Mouse (Mus musculus): ENCODE measurements around the gene Lurap1l. TPM values are rescaled to one million over a fixed set of nuclear protein-coding genes. Genes with fewer than 3 reads are reported as not detected.

Lurap1l gene
- polyA plus RNA-seq (2015; fragmentation: Nextera tagmentation; extraction: Ambion mirVana) = 31.2 and 32.9 TPM in 2 replicates

DNA sequence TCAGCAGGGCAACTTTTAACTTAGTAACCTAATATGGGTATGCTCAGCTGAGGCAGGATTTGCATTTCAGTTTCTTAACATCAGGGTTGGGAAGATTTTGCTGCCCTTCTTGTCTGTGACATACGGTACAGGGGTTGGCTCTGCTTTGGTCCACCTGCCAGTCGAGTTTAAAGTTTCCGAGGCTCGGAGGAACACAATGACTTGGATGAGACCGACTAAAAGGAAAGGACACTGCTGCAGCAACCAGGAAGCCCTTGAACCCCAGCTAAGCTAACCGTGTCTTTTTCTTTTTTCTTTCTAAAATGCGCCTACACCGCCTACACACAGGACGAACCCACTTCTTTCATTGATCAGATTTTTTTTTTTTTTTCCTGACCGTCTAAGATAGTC lies at the start of gene Lurap1l:
TSS of gene Lurap1l (plus strand) at position 166 of the 390 bp plus-strand sequence.
- ATAC-seq (ENCODE audit: insufficient number of reproducible peaks, low FRiP score, low TSS enrichment, low read depth) = peak; percentile 59; the same call in 1 of the 2 replicates
- under 1% methylated on average over 10 of the region's 10 CpGs for WGBS
- Histone ChIP-seq H3K27me3 (no peaks in the 10 kb centered on the region), H3K9me3 (no peaks in the 10 kb centered on the region), H3K4me1 (0 out of 2 replicates have a peak, but pooled peaks cover 3% of the 10 kb centered on the region), H3K4me3 (peak within 1 kb of the TSS; percentile 76), H3K27ac (peak within 1 kb of the TSS; percentile 83), H3K4me2 (peak within 1 kb of the TSS; percentile 90), H3K9ac (peak within 1 kb of the TSS; percentile 76), H3K36me3 (no peaks in the 10 kb centered on the region)

DNA sequence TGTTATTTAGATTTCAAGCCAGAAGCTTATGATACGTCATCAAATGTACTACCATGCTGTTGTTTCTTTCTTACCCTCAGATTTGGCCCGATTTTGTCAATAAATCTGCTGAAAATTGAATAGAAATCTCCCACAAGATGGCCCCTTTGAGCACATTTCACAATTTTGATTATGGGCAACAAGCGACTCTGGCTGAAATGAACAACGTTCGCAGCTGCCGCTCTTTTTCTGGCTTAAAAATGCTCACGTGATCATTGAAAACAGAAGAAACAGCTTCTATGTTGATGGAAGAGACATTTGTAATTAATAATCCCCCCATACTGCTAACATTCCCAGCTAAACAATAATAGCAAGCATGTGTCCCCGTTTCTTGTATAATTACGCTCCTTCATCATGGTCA lies 47.5 kb upstream of the Lurap1l start:
- Histone ChIP-seq H3K4me3 (no peak overlapping the region), H3K4me2 (no peak overlapping the region), H3K27ac (no peak overlapping the region), H3K9ac (no peak overlapping the region), H3K27me3 (no peaks in the 10 kb centered on the region), H3K36me3 (no peaks in the 10 kb centered on the region), H3K4me1 (peaks cover 6% of the 10 kb centered on the region), H3K9me3 (no peaks in the 10 kb centered on the region)
- ATAC-seq (ENCODE audit: insufficient number of reproducible peaks, low FRiP score, low TSS enrichment, low read depth) = no peak
- 77% methylated on average over 9 of the region's 9 CpGs for WGBS

DNA sequence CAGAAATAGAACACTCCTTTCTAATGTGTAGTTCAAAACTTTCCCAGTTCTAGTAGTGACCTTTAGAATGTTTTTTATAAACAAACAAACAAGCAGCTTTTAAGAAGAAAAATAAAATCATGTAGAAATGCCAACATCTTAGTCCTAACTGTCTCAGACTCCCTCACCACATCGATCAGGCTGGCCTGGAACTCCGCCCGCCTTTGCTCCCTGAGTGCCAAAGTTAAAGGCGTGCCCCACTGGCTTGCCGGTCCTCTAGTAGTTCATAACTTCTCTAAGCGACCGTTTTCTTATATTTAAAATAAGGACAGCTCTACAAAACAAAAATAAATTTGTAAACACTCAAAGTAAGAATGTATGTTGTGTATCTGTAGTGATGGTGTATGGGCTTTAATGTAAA lies 46.5 kb upstream of the Lurap1l start:
- Histone ChIP-seq H3K4me1 (peaks cover 6% of the 10 kb centered on the region), H3K9me3 (no peaks in the 10 kb centered on the region), H3K27me3 (no peaks in the 10 kb centered on the region), H3K27ac (no peak overlapping the region), H3K9ac (no peak overlapping the region), H3K36me3 (no peaks in the 10 kb centered on the region), H3K4me2 (no peak overlapping the region), H3K4me3 (no peak overlapping the region)
- 59% methylated on average over 7 of the region's 7 CpGs for WGBS
- no peak for ATAC-seq (ENCODE audit: insufficient number of reproducible peaks, low FRiP score, low TSS enrichment, low read depth)

DNA sequence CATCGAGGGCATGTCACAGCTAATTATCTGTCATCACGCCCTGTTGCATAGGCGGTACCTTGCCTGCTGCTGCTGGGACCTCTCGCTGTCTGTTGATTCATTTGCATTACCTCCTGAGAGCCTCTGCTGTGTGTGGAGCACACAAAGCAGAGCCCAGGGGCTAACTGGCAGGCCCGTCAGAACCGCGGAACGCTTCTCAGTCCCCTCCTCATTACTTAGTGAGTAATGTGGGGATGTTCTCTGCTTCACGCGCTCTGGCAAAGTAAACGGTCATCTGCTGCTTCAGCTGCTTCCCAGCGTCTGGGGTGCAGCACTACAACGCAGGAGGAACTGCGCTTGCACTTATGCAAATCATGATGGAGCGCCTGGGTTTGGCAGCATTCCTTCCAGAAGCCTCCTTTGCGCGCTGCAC lies 45.9 kb upstream of the Lurap1l start:
- Histone ChIP-seq H3K9me3 (no peaks in the 10 kb centered on the region), H3K4me2 (peak overlapping the region; percentile 56), H3K36me3 (no peaks in the 10 kb centered on the region), H3K4me1 (peaks cover 6% of the 10 kb centered on the region), H3K9ac (no peak overlapping the region), H3K4me3 (peak overlapping the region; percentile 35), H3K27ac (no peak overlapping the region), H3K27me3 (no peaks in the 10 kb centered on the region)
- WGBS = 1% methylated on average over 17 of the region's 17 CpGs
- ATAC-seq (ENCODE audit: insufficient number of reproducible peaks, low FRiP score, low TSS enrichment, low read depth) = no peak

DNA sequence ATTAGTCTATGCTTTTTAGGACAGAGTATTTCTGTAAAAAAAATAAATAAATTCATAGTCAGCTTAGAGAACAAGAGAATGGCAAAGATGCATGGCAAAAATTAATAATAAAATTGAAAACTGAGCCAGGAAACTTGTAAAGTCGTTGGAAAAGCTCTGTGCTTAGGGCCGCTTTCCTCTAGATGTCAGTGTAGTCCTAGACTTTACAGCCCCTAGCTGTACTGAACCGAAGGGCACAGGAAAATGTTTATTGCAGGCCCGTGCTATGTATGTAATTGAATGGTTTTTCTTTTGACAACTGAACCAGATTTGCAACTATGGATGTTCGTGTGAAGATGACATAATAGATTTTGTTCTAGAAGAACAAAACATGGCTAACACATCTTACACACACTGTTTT lies 44.4 kb upstream of the Lurap1l start:
- H3K9me3 ChIP-seq = no peaks in the 10 kb centered on the region
- H3K4me2 ChIP-seq = no peak overlapping the region
- WGBS = 9% methylated on average over 5 of the region's 5 CpGs
- H3K27me3 ChIP-seq = no peaks in the 10 kb centered on the region
- H3K4me1 ChIP-seq = peaks cover 6% of the 10 kb centered on the region
- no peak overlapping the region for H3K4me3 ChIP-seq
- H3K9ac ChIP-seq = no peak overlapping the region
- no peak for ATAC-seq (ENCODE audit: insufficient number of reproducible peaks, low FRiP score, low TSS enrichment, low read depth)
- no peaks in the 10 kb centered on the region for H3K36me3 ChIP-seq
- H3K27ac ChIP-seq = no peak overlapping the region

DNA sequence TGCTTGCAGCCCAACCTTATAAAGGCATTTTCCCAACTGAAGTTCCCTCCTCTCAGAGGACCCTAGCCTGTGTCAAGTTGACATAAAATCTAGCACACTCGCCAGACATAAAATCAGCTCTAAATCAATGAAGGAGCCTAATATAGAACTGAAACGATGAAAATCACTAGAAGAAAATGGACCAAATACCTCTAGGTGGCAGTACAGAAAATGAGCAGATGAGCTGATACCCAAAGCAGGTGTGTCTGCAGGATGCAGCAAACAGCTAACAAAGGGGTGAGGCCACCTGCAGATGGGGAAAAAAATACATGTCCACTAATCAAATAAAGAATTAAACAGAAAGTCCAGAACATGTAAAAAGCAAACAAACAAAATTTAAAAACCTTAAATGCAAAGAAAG lies 40.8 kb upstream of the Lurap1l start:
- Histone ChIP-seq H3K4me2 (no peak overlapping the region), H3K27ac (no peak overlapping the region), H3K9me3 (no peaks in the 10 kb centered on the region), H3K36me3 (no peaks in the 10 kb centered on the region), H3K9ac (no peak overlapping the region), H3K4me1 (peaks cover 6% of the 10 kb centered on the region), H3K27me3 (no peaks in the 10 kb centered on the region), H3K4me3 (no peak overlapping the region)
- ATAC-seq (ENCODE audit: insufficient number of reproducible peaks, low FRiP score, low TSS enrichment, low read depth) = no peak
- WGBS = 50% methylated on average over 2 of the region's 2 CpGs

DNA sequence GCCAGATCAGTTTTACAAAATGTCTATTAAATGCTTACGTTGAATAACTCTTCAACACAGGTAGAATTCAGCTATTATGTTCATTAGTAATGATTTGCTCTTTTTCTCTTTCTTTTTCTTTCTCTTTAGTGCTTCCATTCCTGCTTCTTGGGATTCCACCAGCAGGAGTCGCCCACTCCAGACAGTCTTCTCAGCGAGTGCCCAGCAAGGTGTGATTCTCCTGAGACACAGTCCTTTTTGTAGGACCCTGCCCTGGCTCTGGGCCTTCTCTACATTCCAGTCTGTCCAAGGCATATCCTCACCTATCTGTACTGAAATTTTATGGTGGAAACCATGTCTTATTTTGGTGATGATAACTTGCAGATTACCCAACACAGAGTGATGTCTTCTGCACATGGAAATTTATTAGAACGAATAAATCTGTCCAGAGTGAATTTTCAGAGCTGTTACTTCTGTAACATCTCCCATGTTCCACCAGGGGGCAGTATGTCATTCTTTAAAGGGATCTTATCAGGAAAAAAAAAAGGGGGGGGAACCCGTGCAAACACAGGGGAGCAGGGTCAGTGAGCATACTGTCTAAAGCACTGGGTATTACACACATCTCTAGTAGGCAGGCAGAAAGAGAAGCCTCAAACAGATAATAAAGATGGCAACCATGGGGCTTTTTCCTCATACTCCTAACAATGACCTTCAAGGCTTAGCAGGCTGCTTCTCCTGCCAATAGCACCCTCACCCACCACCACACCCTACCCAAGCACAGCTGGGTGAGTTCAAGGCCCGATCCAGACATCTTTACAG lies 37.4 kb upstream of the Lurap1l start:
- Histone ChIP-seq H3K27me3 (no peaks in the 10 kb centered on the region), H3K4me2 (no peak overlapping the region), H3K4me3 (no peak overlapping the region), H3K4me1 (peaks cover 3% of the 10 kb centered on the region; the same call in 1 of the 2 replicates), H3K9me3 (no peaks in the 10 kb centered on the region), H3K27ac (no peak overlapping the region), H3K9ac (no peak overlapping the region), H3K36me3 (no peaks in the 10 kb centered on the region)
- 40% methylated on average over 6 of the region's 6 CpGs for WGBS
- no peak for ATAC-seq (ENCODE audit: insufficient number of reproducible peaks, low FRiP score, low TSS enrichment, low read depth)

DNA sequence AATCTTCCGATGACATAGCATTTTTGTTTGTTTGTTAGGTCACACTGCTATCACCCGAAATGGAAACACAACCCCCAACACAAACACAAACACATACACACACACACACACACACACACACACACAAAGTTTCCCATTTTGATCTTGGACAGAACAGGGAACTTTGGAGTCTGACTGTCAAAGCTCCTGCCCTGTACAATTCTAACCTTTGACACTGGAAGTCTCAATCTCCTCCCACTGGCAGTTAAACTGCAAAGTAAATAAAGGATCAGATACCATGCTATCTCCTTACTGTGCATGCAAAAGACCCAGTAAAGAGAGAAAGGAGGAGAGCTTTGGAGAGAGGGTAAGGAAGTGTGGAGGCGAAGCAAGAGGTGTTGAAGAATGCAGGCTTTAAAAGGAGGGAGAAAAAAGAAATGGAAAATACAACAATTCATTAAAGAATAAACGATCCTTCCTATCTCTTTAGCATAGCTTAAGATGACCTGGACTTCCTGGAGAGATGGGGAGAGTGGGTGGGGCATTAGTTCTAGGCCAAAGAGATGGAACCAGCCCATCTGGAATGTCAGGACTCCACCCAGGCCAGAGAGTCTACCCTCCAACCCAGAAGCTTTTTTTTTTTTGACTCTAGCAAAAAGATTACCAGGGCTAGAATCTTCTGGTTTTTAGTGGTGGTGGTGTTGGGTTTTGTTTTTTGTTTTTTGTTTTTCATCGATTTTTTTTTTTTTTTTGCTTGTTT lies 36.2 kb upstream of the Lurap1l start:
- H3K27ac ChIP-seq = no peak overlapping the region
- WGBS = 56% methylated on average over 5 of the region's 5 CpGs
- H3K4me1 ChIP-seq = peaks cover 3% of the 10 kb centered on the region; the same call in 1 of the 2 replicates
- H3K9me3 ChIP-seq = no peaks in the 10 kb centered on the region
- ATAC-seq (ENCODE audit: insufficient number of reproducible peaks, low FRiP score, low TSS enrichment, low read depth) = no peak
- H3K27me3 ChIP-seq = no peaks in the 10 kb centered on the region
- no peaks in the 10 kb centered on the region for H3K36me3 ChIP-seq
- no peak overlapping the region for H3K9ac ChIP-seq
- H3K4me3 ChIP-seq = no peak overlapping the region
- H3K4me2 ChIP-seq = no peak overlapping the region

DNA sequence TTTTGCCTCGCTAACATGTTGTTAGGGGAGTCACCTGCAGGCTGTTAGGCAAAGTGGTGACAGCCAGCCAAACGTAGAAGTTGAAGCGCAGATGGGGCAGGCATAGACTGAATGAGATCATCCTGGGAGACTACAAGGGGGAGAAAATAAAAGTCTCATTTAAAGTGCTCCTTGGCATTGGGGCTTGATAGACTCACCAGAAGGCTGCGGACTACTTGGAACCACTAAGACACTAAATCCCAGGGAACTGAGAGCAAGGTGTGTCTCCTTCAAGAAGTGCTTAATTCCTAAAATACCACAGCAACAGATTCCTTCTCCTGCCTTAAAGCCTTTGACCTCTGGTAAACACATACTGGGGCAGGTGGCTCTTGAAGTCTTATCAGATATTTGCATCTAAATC lies 35.4 kb upstream of the Lurap1l start:
- Histone ChIP-seq H3K27me3 (no peaks in the 10 kb centered on the region), H3K36me3 (no peaks in the 10 kb centered on the region), H3K4me3 (no peak overlapping the region), H3K9me3 (no peaks in the 10 kb centered on the region), H3K27ac (0 out of 2 replicates have a peak overlapping the region, but pooled peaks have one; percentile 33), H3K4me1 (peaks cover 3% of the 10 kb centered on the region; the same call in 1 of the 2 replicates), H3K4me2 (no peak overlapping the region), H3K9ac (no peak overlapping the region)
- 28% methylated on average over 4 of the region's 4 CpGs for WGBS
- no peak for ATAC-seq (ENCODE audit: insufficient number of reproducible peaks, low FRiP score, low TSS enrichment, low read depth)

DNA sequence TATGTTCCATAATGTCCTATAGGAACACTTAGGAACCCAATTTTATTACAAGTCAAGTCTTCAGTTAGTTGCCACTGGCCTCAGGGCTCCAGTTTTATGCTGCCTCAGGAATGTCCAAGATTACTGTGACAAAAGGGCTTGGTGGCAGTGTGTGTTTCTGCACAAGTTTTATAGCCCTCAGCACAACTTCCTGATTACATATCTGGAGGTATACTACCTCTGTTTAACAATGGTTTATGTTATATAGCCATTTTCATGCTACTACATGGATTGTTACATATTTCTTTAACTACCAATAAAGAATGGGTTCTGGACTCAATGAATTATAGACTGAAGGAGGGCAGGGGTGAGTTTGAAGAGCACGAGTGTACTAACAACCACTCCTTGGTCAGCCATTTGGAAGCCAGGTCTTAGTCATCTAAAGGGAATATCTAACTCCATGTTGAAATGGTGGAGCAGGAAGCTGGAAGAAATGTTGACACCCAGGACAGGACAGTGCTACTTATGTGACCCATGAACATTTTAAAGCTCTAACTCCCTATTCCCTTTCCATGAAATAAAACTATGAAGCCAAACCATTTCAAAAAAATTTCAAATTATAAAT lies 28.3 kb upstream of the Lurap1l start:
- H3K9ac ChIP-seq = no peak overlapping the region
- H3K27me3 ChIP-seq = no peaks in the 10 kb centered on the region
- H3K4me1 ChIP-seq = 0 out of 2 replicates have a peak, but pooled peaks cover 2% of the 10 kb centered on the region
- no peak overlapping the region for H3K4me3 ChIP-seq
- H3K36me3 ChIP-seq = no peaks in the 10 kb centered on the region
- WGBS = 61% methylated on average over 1 of the region's 1 CpGs
- no peaks in the 10 kb centered on the region for H3K9me3 ChIP-seq
- ATAC-seq (ENCODE audit: insufficient number of reproducible peaks, low FRiP score, low TSS enrichment, low read depth) = no peak
- no peak overlapping the region for H3K27ac ChIP-seq
- no peak overlapping the region for H3K4me2 ChIP-seq

DNA sequence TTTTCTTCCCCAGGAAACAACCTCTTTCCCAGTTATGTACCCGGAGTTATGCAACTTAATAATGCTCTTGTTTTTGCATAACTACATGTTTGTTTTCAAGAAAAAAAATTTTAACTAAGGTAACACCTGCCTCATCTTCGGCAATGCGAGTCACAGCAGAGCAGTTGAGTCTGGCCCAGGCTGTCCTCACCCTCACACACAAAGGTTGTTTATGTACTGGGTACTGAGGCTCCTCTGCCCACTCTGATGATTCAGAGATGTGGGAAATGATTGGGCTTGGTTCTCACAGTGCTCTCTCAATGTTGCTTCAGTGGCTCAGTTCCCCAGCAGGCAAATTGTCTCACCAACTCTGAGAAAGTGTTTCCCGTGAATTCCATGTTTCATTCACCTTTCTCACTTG lies 23.8 kb upstream of the Lurap1l start:
- Histone ChIP-seq H3K27me3 (no peaks in the 10 kb centered on the region), H3K4me2 (no peak overlapping the region), H3K9ac (no peak overlapping the region), H3K9me3 (no peaks in the 10 kb centered on the region), H3K27ac (no peak overlapping the region), H3K4me1 (0 out of 2 replicates have a peak, but pooled peaks cover 2% of the 10 kb centered on the region), H3K36me3 (no peaks in the 10 kb centered on the region), H3K4me3 (no peak overlapping the region)
- WGBS = 72% methylated on average over 4 of the region's 4 CpGs
- ATAC-seq (ENCODE audit: insufficient number of reproducible peaks, low FRiP score, low TSS enrichment, low read depth) = no peak

DNA sequence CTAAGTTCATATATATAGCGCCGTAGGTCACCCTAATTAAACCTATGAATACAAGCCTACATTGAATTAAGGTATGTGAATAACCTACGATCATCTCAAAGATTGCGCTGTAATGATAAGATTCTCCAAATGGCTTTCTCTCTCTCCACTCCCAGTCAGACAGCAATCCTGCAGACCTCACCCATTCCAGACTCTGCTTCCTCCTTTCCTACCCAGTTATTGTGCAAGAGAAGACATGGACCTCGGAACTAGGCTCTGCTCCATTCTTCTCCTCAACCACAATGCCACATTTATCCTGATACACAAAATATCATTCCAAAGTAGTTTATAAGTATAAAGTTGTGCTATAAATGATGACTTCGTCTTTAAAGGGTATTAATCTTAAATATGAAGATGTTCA lies 19.4 kb upstream of the Lurap1l start:
- H3K36me3 ChIP-seq = no peaks in the 10 kb centered on the region
- no peaks in the 10 kb centered on the region for H3K27me3 ChIP-seq
- H3K4me2 ChIP-seq = no peak overlapping the region
- no peak overlapping the region for H3K27ac ChIP-seq
- no peak for ATAC-seq (ENCODE audit: insufficient number of reproducible peaks, low FRiP score, low TSS enrichment, low read depth)
- no peaks in the 10 kb centered on the region for H3K9me3 ChIP-seq
- H3K4me1 ChIP-seq = no peaks in the 10 kb centered on the region
- 88% methylated on average over 6 of the region's 6 CpGs for WGBS
- H3K4me3 ChIP-seq = no peak overlapping the region
- H3K9ac ChIP-seq = no peak overlapping the region
